Mouse (Mus musculus): ENCODE measurements around the gene Ccdc36. TPM values are rescaled to one million over a fixed set of nuclear protein-coding genes. Genes with fewer than 3 reads are reported as not detected.

The Ccdc36 gene
- total and polyA plus RNA-seq, 3 experiments, result not detected

GRCm38 (mm10) chr9:108411381-108411942, 16.8 kb downstream of the Ccdc36 start:
- no peak overlapping the region for H3K4me3 ChIP-seq (ENCODE audit: control insufficient read depth in 1 of 2, insufficient read depth in 1 of 2, low read depth in 2 of 2, low read length in 2 of 2)
- H3K4me1 ChIP-seq (ENCODE audit: control insufficient read depth in 1 of 2, insufficient read depth in 2 of 2, low read length in 2 of 2), result 0 out of 4 replicates have a peak, but pooled peaks cover 0 to 2% of the 10 kb centered on the region in 2 experiments
- H3K79me2 ChIP-seq (ENCODE audit: control insufficient read depth, insufficient read depth, low read length, poor library complexity), result no peaks in the 10 kb centered on the region
- no peak for TF ChIP-seq MAZ (IDR thresholded peaks at IDR 0.05; ENCODE audit: low read depth, low read length)
- no peak for TF ChIP-seq SMC3 (IDR thresholded peaks at IDR 0.05; ENCODE audit: low read depth, low read length)
- TF ChIP-seq GABPA (IDR thresholded peaks at IDR 0.05; ENCODE audit: low read depth, low read length), result no peak
- no peak for TF ChIP-seq USF1 (IDR thresholded peaks at IDR 0.05; ENCODE audit: low read depth, low read length)
- TF ChIP-seq ZC3H11A (IDR thresholded peaks at IDR 0.05; ENCODE audit: low read depth, low read length), result no peak
- no peak for TF ChIP-seq CHD1 (IDR thresholded peaks at IDR 0.05; ENCODE audit: low read depth, low read length)
- no peak for TF ChIP-seq MXI1 (IDR thresholded peaks at IDR 0.05; ENCODE audit: low read depth, low read length)
- no peak for TF ChIP-seq MAFK (IDR thresholded peaks at IDR 0.05; ENCODE audit: borderline replicate concordance, low read depth, low read length)
- TF ChIP-seq GATA1 (IDR thresholded peaks at IDR 0.05; ENCODE audit: low read depth, low read length), result no peak
- TF ChIP-seq RAD21 (IDR thresholded peaks at IDR 0.05; ENCODE audit: low read depth, low read length), result no peak
- TF ChIP-seq POLR2AphosphoS2 (IDR thresholded peaks at IDR 0.05; ENCODE audit: low read length), result no peak
- no peak for TF ChIP-seq NELFE (IDR thresholded peaks at IDR 0.05; ENCODE audit: low read depth, low read length)
- no peak for TF ChIP-seq MEF2A (IDR thresholded peaks at IDR 0.05; ENCODE audit: extremely low read depth, insufficient replicate concordance, low read depth, low read length, poor library complexity, severe bottlenecking)
- TF ChIP-seq NRF1 (IDR thresholded peaks at IDR 0.05; ENCODE audit: insufficient read depth, low read depth, low read length, poor library complexity, severe bottlenecking), result no peak
- TF ChIP-seq TCF12 (IDR thresholded peaks at IDR 0.05; ENCODE audit: low read depth, low read length), result no peak
- TF ChIP-seq KAT2A (conservative IDR thresholded peaks at IDR 0.05; ENCODE audit: low read depth, low read length), result no peak
- no peak overlapping the region for H3K9ac ChIP-seq (ENCODE audit: control insufficient read depth, low read depth, low read length, poor library complexity, severe bottlenecking)
- no peaks in the 10 kb centered on the region for H3K36me3 ChIP-seq (ENCODE audit: control insufficient read depth in 1 of 2, insufficient read depth in 2 of 2, low read length in 2 of 2)
- DNase-seq (ENCODE audit: low read depth, low spot score), result no peak
- H3K27me3 ChIP-seq (ENCODE audit: control insufficient read depth in 1 of 2, insufficient read depth in 2 of 2, low read length in 2 of 2), result peaks cover 0 to 1% of the 10 kb centered on the region in 2 experiments; a peak in 1 of 4 replicates
- H3K9me3 ChIP-seq (replicated peaks; ENCODE audit: insufficient read depth, low read length), result no peaks in the 10 kb centered on the region
- no peak overlapping the region for H3K27ac ChIP-seq (ENCODE audit: control insufficient read depth, low read depth, low read length)

GRCm38 (mm10) chr9:108409535-108409934, 18.7 kb downstream of the Ccdc36 start:
- DNase-seq (ENCODE audit: low read depth, low spot score), result no peak
- Histone ChIP-seq H3K4me3 (ENCODE audit: control insufficient read depth in 1 of 2, insufficient read depth in 1 of 2, low read depth in 2 of 2, low read length in 2 of 2) (no peak overlapping the region), H3K4me1 (ENCODE audit: control insufficient read depth in 1 of 2, insufficient read depth in 2 of 2, low read length in 2 of 2) (peaks cover 0 to 8% of the 10 kb centered on the region in 2 experiments; a peak in 2 of 4 replicates), H3K27ac (ENCODE audit: control insufficient read depth, low read depth, low read length) (no peak overlapping the region), H3K79me2 (ENCODE audit: control insufficient read depth, insufficient read depth, low read length, poor library complexity) (no peaks in the 10 kb centered on the region), H3K27me3 (ENCODE audit: control insufficient read depth in 1 of 2, insufficient read depth in 2 of 2, low read length in 2 of 2) (peaks cover 0 to 1% of the 10 kb centered on the region in 2 experiments; a peak in 1 of 4 replicates), H3K9me3 (replicated peaks; ENCODE audit: insufficient read depth, low read length) (no peaks in the 10 kb centered on the region), H3K9ac (ENCODE audit: control insufficient read depth, low read depth, low read length, poor library complexity, severe bottlenecking) (no peak overlapping the region), H3K36me3 (ENCODE audit: control insufficient read depth in 1 of 2, insufficient read depth in 2 of 2, low read length in 2 of 2) (peaks cover 0 to 3% of the 10 kb centered on the region in 2 experiments; a peak in 1 of 4 replicates)
- no peak for TF ChIP-seq GABPA (IDR thresholded peaks at IDR 0.05; ENCODE audit: low read depth, low read length)
- no peak for TF ChIP-seq MAZ (IDR thresholded peaks at IDR 0.05; ENCODE audit: low read depth, low read length)
- TF ChIP-seq USF1 (IDR thresholded peaks at IDR 0.05; ENCODE audit: low read depth, low read length), result no peak
- no peak for TF ChIP-seq TCF12 (IDR thresholded peaks at IDR 0.05; ENCODE audit: low read depth, low read length)
- TF ChIP-seq EP300 (IDR thresholded peaks at IDR 0.05; ENCODE audit: low read depth in 1 of 2, low read length in 2 of 2), result no peak
- TF ChIP-seq USF2 (IDR thresholded peaks at IDR 0.05; ENCODE audit: borderline replicate concordance in 1 of 2, insufficient read depth in 1 of 2, low read depth in 1 of 2, low read length in 2 of 2), result no peak
- no peak for TF ChIP-seq CHD1 (IDR thresholded peaks at IDR 0.05; ENCODE audit: low read depth, low read length)
- TF ChIP-seq ELF1 (IDR thresholded peaks at IDR 0.05; ENCODE audit: low read depth, low read length), result no peak
- no peak for TF ChIP-seq KAT2A (conservative IDR thresholded peaks at IDR 0.05; ENCODE audit: low read depth, low read length)
- TF ChIP-seq MAFK (IDR thresholded peaks at IDR 0.05; ENCODE audit: borderline replicate concordance, low read depth, low read length), result no peak
- no peak for TF ChIP-seq ZKSCAN1 (IDR thresholded peaks at IDR 0.05; ENCODE audit: low read depth, low read length)
- TF ChIP-seq POLR2A (IDR thresholded peaks at IDR 0.05; ENCODE audit: control insufficient read depth in 1 of 2, insufficient read depth in 1 of 2, low read depth in 1 of 2, low read length in 2 of 2, poor library complexity in 1 of 2), result no peak
- no peak for TF ChIP-seq NRF1 (IDR thresholded peaks at IDR 0.05; ENCODE audit: insufficient read depth, low read depth, low read length, poor library complexity, severe bottlenecking)
- TF ChIP-seq MXI1 (IDR thresholded peaks at IDR 0.05; ENCODE audit: low read depth, low read length), result no peak
- TF ChIP-seq CTCF (IDR thresholded peaks at IDR 0.05 in 2 of 3, conservative IDR thresholded peaks at IDR 0.05 in 1 of 3; ENCODE audit: control insufficient read depth in 1 of 3, insufficient read depth in 1 of 3, low read depth in 2 of 3, low read length in 3 of 3, poor library complexity in 1 of 3, severe bottlenecking in 1 of 3), result no peak
- no peak for TF ChIP-seq SIN3A (IDR thresholded peaks at IDR 0.05; ENCODE audit: low read length)
- TF ChIP-seq GATA1 (IDR thresholded peaks at IDR 0.05; ENCODE audit: low read depth, low read length), result no peak
- no peak for TF ChIP-seq ZNF384 (IDR thresholded peaks at IDR 0.05; ENCODE audit: low read depth, low read length)
- TF ChIP-seq POLR2AphosphoS5 (IDR thresholded peaks at IDR 0.05; ENCODE audit: borderline replicate concordance, low read depth, low read length), result no peak
- TF ChIP-seq ZC3H11A (IDR thresholded peaks at IDR 0.05; ENCODE audit: low read depth, low read length), result no peak
